Mouse (Mus musculus): ENCODE results near the gene Smim20. TPM values are rescaled to one million over a fixed set of nuclear protein-coding genes. Genes with fewer than 3 reads are reported as not detected.
A peak's percentile ranks its signal among the peaks of the same experiment; 100 is the strongest.

Gene Smim20
- polyA plus RNA-seq, 1 experiment from 2014 or later: 82.0 TPM

- DNase-seq (ENCODE audit: low spot score) (no peak), ATAC-seq (ENCODE audit: low FRiP score) (no peak)
Measured at GRCm38 (mm10) chr5:53294627-53295026, 27.7 kb downstream of the Smim20 start.

GRCm38 (mm10) chr5:53296961-53297360 lies 30.1 kb downstream of the Smim20 start:
- Histone ChIP-seq H3K9me3 (ENCODE audit: control insufficient read depth, low read length) (no peaks in the 10 kb centered on the region), H3K4me2 (replicated peaks) (no peak overlapping the region), H3K4me3 (replicated peaks; ENCODE audit: low read length) (no peak overlapping the region), H3K36me3 (replicated peaks; ENCODE audit: control insufficient read depth, insufficient read depth) (no peaks in the 10 kb centered on the region), H3K27ac (no peak overlapping the region), H3K27me3 (ENCODE audit: control insufficient read depth, insufficient read depth, low read length) (no peaks in the 10 kb centered on the region), H3K4me1 (replicated peaks; ENCODE audit: control insufficient read depth, insufficient read depth, low read length) (no peaks in the 10 kb centered on the region), H3K9ac (no peak overlapping the region)
- 93% methylated on average over 4 of the region's 4 CpGs for WGBS
- ATAC-seq (ENCODE audit: low FRiP score): no peak
- DNase-seq (ENCODE audit: low spot score): no peak

More at GRCm38 (mm10) chr5:53294627-53295026, 27.7 kb downstream of the Smim20 start:
- 49% methylated on average over 5 of the region's 5 CpGs for WGBS
- Histone ChIP-seq H3K9me3 (ENCODE audit: control insufficient read depth, low read length) (no peaks in the 10 kb centered on the region), H3K9ac (no peak overlapping the region), H3K27me3 (ENCODE audit: control insufficient read depth, insufficient read depth, low read length) (no peaks in the 10 kb centered on the region), H3K4me2 (replicated peaks) (no peak overlapping the region), H3K36me3 (replicated peaks; ENCODE audit: control insufficient read depth, insufficient read depth) (no peaks in the 10 kb centered on the region), H3K27ac (no peak overlapping the region), H3K4me3 (replicated peaks; ENCODE audit: low read length) (no peak overlapping the region), H3K4me1 (replicated peaks; ENCODE audit: control insufficient read depth, insufficient read depth, low read length) (no peaks in the 10 kb centered on the region)

GRCm38 (mm10) chr5:53301496-53301895 lies 34.6 kb downstream of the Smim20 start:
- no peak overlapping the region for H3K4me3 ChIP-seq (replicated peaks; ENCODE audit: low read length)
- no peaks in the 10 kb centered on the region for H3K9me3 ChIP-seq (ENCODE audit: control insufficient read depth, low read length)
- H3K9ac ChIP-seq: no peak overlapping the region
- no peaks in the 10 kb centered on the region for H3K27me3 ChIP-seq (ENCODE audit: control insufficient read depth, insufficient read depth, low read length)
- no peak overlapping the region for H3K4me2 ChIP-seq (replicated peaks)
- H3K4me1 ChIP-seq (replicated peaks; ENCODE audit: control insufficient read depth, insufficient read depth, low read length): no peaks in the 10 kb centered on the region
- H3K27ac ChIP-seq: no peak overlapping the region
- ATAC-seq (ENCODE audit: low FRiP score) (peak; percentile 60; the same call in 1 of the 2 replicates), DNase-seq (ENCODE audit: low spot score) (no peak)
- 45% methylated on average over 8 of the region's 8 CpGs for WGBS
- H3K36me3 ChIP-seq (replicated peaks; ENCODE audit: control insufficient read depth, insufficient read depth): no peaks in the 10 kb centered on the region

GRCm38 (mm10) chr5:53302895-53303670 lies 36.2 kb downstream of the Smim20 start:
- Histone ChIP-seq H3K36me3 (replicated peaks; ENCODE audit: control insufficient read depth, insufficient read depth) (no peaks in the 10 kb centered on the region), H3K9me3 (ENCODE audit: control insufficient read depth, low read length) (no peaks in the 10 kb centered on the region), H3K27me3 (ENCODE audit: control insufficient read depth, insufficient read depth, low read length) (no peaks in the 10 kb centered on the region), H3K4me3 (replicated peaks; ENCODE audit: low read length) (no peak overlapping the region), H3K27ac (no peak overlapping the region), H3K4me1 (replicated peaks; ENCODE audit: control insufficient read depth, insufficient read depth, low read length) (no peaks in the 10 kb centered on the region), H3K9ac (no peak overlapping the region), H3K4me2 (replicated peaks) (no peak overlapping the region)
- no peak for DNase-seq (ENCODE audit: low spot score)
- ATAC-seq (ENCODE audit: low FRiP score): no peak
- WGBS: 82% methylated on average over 10 of the region's 10 CpGs

GRCm38 (mm10) chr5:53303941-53304340 lies 37.1 kb downstream of the Smim20 start:
- WGBS: 94% methylated on average over 6 of the region's 6 CpGs
- Histone ChIP-seq H3K9ac (no peak overlapping the region), H3K36me3 (replicated peaks; ENCODE audit: control insufficient read depth, insufficient read depth) (no peaks in the 10 kb centered on the region), H3K4me2 (replicated peaks) (no peak overlapping the region), H3K9me3 (ENCODE audit: control insufficient read depth, low read length) (no peaks in the 10 kb centered on the region), H3K27me3 (ENCODE audit: control insufficient read depth, insufficient read depth, low read length) (no peaks in the 10 kb centered on the region), H3K4me3 (replicated peaks; ENCODE audit: low read length) (no peak overlapping the region), H3K4me1 (replicated peaks; ENCODE audit: control insufficient read depth, insufficient read depth, low read length) (no peaks in the 10 kb centered on the region), H3K27ac (no peak overlapping the region)
- no peak for DNase-seq (ENCODE audit: low spot score)
- ATAC-seq (ENCODE audit: low FRiP score): no peak

- no peaks in the 10 kb centered on the region for H3K9me3 ChIP-seq (ENCODE audit: control insufficient read depth, low read length)
- 73% methylated on average over 4 of the region's 4 CpGs for WGBS
- H3K4me1 ChIP-seq (replicated peaks; ENCODE audit: control insufficient read depth, insufficient read depth, low read length): no peaks in the 10 kb centered on the region
- H3K4me3 ChIP-seq (replicated peaks; ENCODE audit: low read length): no peak overlapping the region
- no peak for DNase-seq (ENCODE audit: low spot score)
- no peak overlapping the region for H3K27ac ChIP-seq
- H3K27me3 ChIP-seq (ENCODE audit: control insufficient read depth, insufficient read depth, low read length): no peaks in the 10 kb centered on the region
- H3K36me3 ChIP-seq (replicated peaks; ENCODE audit: control insufficient read depth, insufficient read depth): no peaks in the 10 kb centered on the region
- no peak for ATAC-seq (ENCODE audit: low FRiP score)
- H3K4me2 ChIP-seq (replicated peaks): no peak overlapping the region
- no peak overlapping the region for H3K9ac ChIP-seq
Measured at GRCm38 (mm10) chr5:53304936-53305335, 38.1 kb downstream of the Smim20 start.

GRCm38 (mm10) chr5:53306864-53307263 lies 40.0 kb downstream of the Smim20 start:
- Histone ChIP-seq H3K9ac (no peak overlapping the region), H3K27ac (no peak overlapping the region), H3K4me3 (replicated peaks; ENCODE audit: low read length) (no peak overlapping the region), H3K9me3 (ENCODE audit: control insufficient read depth, low read length) (no peaks in the 10 kb centered on the region), H3K27me3 (ENCODE audit: control insufficient read depth, insufficient read depth, low read length) (no peaks in the 10 kb centered on the region), H3K4me1 (replicated peaks; ENCODE audit: control insufficient read depth, insufficient read depth, low read length) (no peaks in the 10 kb centered on the region), H3K4me2 (replicated peaks) (no peak overlapping the region), H3K36me3 (replicated peaks; ENCODE audit: control insufficient read depth, insufficient read depth) (no peaks in the 10 kb centered on the region)
- ATAC-seq (ENCODE audit: low FRiP score) (no peak), DNase-seq (ENCODE audit: low spot score) (no peak)
- 92% methylated on average over 3 of the region's 3 CpGs for WGBS

GRCm38 (mm10) chr5:53307437-53307836 lies 40.6 kb downstream of the Smim20 start:
- Histone ChIP-seq H3K4me2 (replicated peaks) (no peak overlapping the region), H3K36me3 (replicated peaks; ENCODE audit: control insufficient read depth, insufficient read depth) (no peaks in the 10 kb centered on the region), H3K27ac (no peak overlapping the region), H3K27me3 (ENCODE audit: control insufficient read depth, insufficient read depth, low read length) (no peaks in the 10 kb centered on the region), H3K4me1 (replicated peaks; ENCODE audit: control insufficient read depth, insufficient read depth, low read length) (no peaks in the 10 kb centered on the region), H3K9ac (no peak overlapping the region), H3K4me3 (replicated peaks; ENCODE audit: low read length) (no peak overlapping the region), H3K9me3 (ENCODE audit: control insufficient read depth, low read length) (no peaks in the 10 kb centered on the region)
- DNase-seq (ENCODE audit: low spot score) (no peak), ATAC-seq (ENCODE audit: low FRiP score) (no peak)
- WGBS: 93% methylated on average over 5 of the region's 5 CpGs

GRCm38 (mm10) chr5:53314404-53315167 lies 47.7 kb downstream of the Smim20 start:
- no peaks in the 10 kb centered on the region for H3K9me3 ChIP-seq (ENCODE audit: control insufficient read depth, low read length)
- no peaks in the 10 kb centered on the region for H3K27me3 ChIP-seq (ENCODE audit: control insufficient read depth, insufficient read depth, low read length)
- DNase-seq (ENCODE audit: low spot score): no peak
- no peak overlapping the region for H3K27ac ChIP-seq
- no peak for ATAC-seq (ENCODE audit: low FRiP score)
- WGBS: 80% methylated on average over 13 of the region's 13 CpGs
- H3K36me3 ChIP-seq (replicated peaks; ENCODE audit: control insufficient read depth, insufficient read depth): no peaks in the 10 kb centered on the region
- no peak overlapping the region for H3K4me2 ChIP-seq (replicated peaks)
- H3K4me3 ChIP-seq (replicated peaks; ENCODE audit: low read length): no peak overlapping the region
- no peaks in the 10 kb centered on the region for H3K4me1 ChIP-seq (replicated peaks; ENCODE audit: control insufficient read depth, insufficient read depth, low read length)
- no peak overlapping the region for H3K9ac ChIP-seq
